Mouse (Mus musculus) fat pad, adult 2 months (tissue): Measurements from ENCODE around the gene Nell1.
"Not testable (repeated sequence)": the region's sequence is repeated elsewhere in the genome, so short reads cannot be mapped to it uniquely, and the experiment has no call there.

Experiments
- DNase-seq: peaks from one replicate; pipeline ENCODE4 v3.0.0-alpha.2; 2011; ENCODE audit warnings: low read depth, low spot score; ENCODE audit errors: extremely low read depth

Nell1 gene

DNA sequence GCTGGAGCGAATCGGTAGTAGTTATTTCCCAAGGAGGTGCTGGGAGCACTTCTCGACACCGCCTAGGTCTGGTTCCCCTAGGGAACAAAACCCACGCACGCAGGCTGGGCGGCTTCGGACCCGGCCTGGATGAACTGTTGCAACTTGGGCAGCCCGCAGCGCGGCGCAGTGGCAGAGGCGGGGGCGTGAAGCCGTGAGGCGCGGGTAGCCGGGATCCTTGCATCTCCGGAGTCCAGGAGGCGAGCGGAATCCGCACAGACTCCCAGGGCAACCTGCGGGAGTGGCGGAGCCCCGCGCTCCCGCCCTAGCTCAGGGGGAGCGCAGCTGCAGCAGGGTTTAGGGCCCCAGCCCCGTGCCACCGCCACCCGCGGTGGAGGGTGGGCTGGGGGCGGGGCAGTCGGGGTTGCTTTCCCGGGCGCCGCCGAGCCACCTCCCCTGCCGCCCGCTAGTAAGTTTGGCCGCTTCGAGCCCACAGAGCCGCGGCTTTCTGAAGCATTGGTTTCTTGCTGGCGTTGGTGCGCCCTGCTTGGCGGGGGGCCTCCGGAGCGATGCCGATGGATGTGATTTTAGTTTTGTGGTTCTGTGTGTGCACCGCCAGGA, at the start of gene Nell1:
TSS of gene Nell1 (plus strand) at position 24 of the 600 bp plus-strand sequence.
- no peak for DNase-seq

DNA sequence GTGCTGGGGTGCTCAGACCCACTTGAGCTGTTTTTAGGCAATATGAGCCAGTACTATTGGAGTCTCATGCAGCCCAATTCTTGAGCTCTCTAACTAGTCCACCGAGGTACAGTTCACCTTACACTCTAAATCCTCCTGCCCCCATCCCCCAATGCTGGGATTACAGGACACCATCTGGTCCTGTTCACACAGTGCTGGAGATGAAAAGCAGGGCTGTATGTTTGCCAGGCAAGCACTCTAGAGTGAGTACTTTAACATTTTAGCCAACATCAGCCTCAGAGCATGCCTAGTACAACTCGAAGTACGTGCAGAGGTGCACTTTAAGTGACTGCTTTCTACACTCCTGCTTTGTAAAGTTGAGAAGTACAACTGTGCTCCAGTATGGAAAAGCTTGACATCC, 46.1 kb upstream of the Nell1 start:
- DNase-seq = no peak

DNA sequence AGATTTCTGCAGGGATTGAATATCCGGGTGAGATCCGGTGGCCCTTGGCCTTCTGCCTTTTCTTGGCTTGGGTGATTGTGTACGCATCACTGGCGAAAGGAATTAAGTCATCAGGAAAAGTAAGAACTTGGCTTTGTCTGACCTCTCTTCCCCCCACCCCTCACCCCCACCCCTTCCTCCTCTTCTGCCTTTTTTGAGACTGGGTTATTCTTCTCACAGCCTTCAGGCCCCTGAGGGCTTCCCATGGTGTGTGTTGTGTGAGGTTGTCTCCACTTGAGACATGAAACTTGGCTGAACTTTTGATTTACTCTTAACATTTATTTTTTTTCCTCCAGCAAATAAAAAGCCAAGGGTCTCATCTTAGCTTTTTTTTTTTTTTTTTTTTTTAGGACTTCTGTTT, 44.7 kb upstream of the Nell1 start:
- DNase-seq = no peak

DNA sequence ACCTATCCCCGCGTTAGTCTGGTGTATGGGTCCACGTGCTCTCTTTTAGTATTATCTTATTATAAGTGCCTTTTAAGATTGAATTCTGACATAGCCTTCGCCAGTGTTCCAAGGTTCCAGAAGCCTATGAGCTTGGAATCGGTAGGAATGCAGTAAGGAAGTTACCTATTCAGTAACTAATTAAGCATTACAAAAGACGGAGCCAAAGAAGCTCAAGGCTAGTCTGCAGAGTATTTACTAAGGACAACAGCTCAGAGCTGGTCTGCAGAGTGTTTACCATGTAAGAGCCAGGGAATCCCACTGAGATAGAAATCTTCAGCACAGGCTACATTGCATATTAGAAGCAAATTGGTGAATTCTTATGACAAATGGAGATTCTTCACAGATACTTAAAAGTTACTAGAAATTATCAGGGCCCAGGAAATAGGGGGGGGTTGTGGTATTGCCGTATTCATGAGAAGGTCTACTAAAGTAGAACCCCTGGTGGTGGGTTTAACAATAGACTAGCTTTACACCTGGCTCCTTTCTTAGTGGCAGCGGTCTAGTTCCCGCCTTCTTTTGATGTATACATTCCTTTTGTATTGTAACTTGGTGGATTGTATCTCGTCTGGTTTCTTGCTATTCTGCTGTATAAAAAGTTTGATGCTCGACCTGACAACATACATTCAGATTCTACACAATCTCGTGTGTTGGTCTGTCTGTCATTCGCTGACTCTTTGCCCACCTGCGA, 41.1 kb upstream of the Nell1 start:
- DNase-seq = not testable (repeated sequence)

DNA sequence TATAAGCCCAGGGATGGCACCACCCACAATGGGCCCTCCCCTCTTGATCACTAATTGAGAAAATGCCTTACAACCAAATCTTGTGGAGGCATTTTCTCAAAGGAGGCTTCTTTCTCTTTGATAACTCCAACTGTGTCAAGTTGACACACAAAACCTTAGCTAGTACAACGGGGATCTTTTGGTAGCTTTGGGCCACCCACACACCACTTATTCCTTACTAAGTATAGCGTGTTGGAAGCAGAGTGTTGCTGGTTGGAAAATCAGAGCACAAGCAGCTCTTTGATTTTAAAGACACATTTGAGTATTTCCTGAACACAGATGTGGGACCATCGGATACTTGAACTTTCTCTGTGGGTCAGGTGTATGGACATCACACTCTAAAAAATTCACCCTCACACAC, 37.8 kb upstream of the Nell1 start:
- DNase-seq = no peak

DNA sequence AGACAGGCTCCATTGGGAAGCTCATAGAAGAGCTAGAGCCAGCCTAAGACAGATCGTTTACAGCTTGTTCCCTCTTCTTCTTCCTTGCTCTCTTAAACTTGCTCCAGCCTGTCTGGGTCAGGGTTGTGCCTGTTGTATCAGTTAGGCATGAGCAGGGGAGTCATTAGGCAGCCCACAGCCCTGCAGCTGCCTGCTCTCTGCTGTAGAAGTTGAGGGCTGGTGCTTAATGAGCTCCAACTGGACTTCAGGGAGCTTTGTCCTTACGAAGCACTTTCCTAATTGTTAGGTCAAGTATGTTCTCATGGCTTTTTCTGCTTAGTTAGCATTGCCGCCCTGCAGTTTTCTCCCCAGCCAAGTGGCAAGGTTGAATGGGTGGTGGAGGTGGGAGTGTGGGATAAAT, 32.6 kb upstream of the Nell1 start:
- DNase-seq = no peak

DNA sequence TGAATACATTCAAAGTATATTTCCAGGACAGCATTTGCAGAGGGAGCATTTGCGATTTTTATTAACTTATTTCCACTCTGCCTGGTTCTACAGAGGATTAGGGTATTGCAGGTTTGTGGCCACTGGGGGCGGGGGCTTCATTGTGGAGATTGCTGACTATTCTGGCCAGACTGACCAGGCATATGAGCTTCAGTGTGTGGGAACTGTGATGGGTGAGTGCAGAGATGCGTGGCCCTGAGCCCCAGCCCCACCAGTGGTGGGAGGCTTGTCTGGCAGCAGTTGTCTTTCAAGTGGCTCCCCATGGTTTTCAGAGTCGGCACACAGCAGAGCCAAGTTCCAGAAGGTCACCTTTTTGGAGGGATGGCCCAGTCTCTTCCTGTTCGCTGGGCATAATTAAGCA, 32.2 kb upstream of the Nell1 start:
- DNase-seq = no peak

DNA sequence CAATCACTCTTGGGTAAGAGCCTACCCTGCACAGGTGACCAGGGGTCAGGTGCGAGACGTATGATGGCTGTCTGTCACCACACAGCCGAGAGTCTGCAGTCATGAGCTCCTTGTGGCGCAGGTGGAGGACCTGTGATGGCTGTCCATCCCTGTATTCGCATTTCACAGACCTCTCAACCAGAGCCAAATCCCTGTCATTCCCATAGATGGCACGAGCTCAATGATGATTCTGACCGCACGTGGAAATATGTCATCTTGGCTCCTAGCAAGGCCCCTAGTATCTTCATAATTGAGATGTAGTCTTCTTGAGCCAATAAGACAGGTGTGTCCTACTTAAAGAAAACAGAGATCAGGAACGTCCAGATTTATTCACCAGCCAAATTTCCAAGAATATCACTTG, 28.0 kb upstream of the Nell1 start:
- no peak for DNase-seq

DNA sequence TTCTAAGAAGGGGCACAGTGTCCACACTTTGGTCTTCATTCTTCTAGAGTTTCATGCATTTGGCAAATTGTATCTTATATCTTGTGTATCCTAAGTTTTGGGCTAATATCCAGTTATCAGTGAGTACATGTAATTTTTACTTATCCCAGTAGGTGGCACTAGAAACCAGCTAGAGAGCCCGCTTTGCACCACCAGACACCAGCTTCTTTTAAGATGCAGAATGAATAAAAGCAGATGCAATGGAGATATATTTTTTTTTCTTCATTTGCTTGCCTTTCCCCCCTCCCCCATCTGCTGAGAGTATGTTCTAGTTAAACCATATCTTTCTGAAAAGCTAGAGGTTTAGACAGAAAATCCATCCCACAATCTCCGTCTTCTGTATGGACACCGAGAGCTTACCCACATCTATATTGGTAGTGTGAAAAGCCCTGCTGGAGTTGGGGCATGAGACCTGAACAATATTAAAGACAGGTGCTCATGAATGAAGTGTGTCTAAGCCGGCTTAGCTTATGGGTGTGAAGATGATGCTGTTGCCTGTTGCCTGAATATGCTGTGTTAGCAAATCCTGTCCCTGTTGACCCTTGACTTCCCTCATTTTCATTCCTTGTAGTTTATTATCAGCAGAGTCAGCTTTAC, 21.0 kb upstream of the Nell1 start:
- no peak for DNase-seq

DNA sequence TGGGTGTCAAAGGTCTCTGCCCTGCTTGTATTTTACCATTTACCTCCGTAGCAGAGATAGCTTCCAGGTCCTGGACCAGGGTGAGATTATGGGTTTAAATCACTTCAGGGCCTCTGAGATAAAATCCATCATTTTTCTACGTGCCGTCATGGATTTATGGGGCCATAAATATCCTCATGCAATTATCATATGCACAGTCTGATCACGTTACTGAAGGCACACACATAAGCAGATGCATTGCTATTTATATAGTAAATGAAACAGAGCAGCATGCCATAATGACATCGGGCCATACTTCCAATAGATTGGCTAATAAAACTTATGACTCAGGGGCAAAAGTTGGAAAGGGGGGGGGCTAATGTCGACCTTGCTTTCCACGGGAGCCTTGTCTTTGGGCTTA, 19.8 kb upstream of the Nell1 start:
- DNase-seq = no peak

DNA sequence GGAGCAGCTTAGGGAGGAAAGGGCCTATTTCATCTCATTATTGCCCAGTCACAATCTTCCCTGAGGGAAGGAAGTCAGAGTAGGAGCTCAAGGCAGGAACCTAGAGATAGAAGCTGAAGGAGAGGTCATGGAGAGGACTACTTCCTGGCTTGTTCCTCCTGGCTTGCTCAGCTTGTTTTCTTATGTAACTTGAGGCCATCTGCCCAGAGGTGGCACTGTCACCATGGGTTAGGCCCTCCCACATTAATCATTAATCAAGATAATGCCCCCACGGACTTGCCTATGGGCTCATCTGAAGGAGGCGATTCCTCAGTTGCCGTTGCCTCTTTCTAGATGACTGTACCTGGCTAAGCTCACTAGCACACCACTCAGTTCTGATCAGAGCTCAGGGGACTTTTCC, 17.5 kb upstream of the Nell1 start:
- DNase-seq = no peak

DNA sequence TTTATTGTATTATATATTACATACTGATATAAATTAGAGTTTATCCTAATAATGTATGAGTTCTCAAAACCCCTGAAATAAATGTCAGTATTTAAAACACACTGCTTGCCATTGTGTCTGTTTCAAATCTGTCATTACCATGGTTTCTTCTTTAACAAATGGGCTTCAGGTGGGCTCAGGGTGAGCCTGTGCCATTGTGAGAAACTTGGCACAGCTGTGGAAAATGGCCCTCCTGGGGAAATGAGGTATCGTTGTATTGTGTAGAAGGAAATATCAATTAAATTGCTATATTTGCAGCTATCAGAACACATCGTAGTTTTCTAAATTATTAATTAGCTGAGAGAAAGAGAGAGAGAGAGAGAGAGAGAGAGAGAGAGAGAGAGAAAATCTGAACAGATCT, 10.9 kb upstream of the Nell1 start:
- no peak for DNase-seq

DNA sequence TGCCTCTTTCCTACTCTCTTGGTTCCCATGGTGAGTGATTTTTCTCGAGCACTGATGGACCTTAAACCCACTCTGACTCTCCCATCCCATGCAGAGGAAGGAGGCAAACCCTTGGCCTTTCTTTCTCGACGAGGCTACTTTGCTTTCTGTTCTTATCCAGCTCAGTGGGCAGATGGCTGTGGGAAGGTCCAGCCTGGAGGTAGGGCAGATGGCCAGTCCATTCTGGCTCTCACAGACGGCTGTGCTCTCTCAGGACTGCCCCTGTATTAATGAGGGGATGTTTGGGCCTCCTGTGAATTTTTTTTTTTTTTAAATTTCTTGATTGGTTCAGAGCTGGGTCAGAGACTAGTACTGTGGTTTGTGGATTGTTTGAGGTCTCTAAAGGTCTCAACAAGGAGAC, 5.1 kb upstream of the Nell1 start:
- DNase-seq = no peak

DNA sequence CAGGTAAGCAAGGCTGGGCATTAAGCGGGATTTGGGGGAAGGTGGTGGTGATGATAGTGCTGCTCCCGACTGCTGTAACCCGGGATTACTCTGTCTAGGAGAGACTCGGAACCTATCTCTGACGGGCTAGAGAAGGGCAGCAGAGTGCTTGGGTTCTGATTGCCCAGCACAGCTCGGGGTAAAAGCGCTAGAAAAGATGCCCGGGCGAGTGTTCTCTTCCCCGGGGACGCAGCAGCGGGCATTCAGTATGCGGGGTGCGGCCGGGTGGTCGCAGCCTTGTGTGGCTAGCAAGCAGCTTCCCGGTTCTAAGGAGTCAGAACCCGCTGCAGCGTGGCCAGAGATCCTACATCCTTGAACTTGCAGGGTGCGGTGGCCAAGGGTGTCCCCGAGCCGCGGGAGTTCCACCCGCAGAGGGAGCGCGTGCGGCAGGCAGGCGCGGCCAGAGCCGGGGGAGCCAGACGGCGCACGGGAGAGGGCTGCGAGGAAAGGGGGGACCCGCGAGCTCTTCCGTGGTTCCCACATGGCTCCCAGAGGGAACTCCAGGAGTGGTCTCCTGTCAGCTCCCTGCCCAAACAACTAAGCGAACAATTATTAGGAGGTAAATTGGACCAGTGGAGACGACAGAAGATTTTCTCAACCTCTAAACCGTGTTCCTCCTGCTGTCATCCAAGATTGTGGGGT, 917 bp downstream of the Nell1 start:
- no peak for DNase-seq

DNA sequence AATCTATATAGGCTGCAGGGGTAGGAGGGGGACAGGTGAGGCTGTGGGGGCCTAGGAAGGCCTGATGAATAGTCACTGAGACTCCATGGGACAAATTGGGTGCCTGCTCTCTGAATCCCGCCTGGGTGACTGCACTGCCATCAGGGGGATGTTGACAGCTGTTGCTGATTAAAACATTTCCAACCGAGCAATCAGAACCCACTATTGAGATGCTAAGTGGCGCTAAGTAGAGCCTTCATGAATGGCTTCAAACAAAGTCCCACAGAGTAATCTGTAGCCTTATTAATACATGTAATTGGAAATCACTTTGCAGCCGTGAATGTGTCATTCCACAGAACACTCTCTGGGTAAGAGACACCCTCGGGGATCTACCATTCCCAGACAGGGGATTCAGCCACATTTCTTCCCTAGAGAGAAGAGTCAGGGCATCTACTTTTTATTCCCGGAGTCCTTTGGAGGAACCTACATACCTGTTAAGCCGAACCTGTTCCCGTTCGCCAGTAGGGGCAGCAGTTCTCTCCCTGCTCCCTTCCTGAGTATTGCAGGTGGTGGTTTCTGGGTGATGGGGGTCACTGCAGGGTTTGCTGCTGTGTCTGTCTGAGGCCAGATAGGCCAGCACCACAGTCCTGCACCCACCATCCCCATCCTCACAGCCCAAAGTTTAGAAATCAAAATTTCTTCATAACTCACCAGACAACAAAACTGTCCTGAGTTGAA, 7.0 kb downstream of the Nell1 start:
- no peak for DNase-seq

DNA sequence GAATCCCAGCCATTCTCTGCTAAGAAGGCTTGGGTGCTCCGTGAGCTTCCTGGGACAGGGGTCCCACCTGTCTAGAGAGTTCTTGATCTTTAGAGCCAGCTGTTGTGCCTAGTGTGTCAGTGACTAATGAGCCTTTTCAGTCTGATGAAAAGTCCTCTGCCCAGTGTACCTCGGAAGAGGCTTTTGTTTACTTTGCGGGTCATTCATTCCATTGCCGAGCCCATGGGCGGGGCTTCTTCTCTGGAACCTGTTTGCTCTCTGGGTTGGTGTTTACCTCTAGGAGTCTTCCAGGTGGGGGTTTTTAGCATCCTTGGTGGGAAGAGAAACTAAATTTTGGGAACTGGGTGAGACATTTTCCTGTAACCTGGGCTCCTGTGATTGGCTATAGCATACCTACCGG, 10.0 kb downstream of the Nell1 start:
- no peak for DNase-seq

DNA sequence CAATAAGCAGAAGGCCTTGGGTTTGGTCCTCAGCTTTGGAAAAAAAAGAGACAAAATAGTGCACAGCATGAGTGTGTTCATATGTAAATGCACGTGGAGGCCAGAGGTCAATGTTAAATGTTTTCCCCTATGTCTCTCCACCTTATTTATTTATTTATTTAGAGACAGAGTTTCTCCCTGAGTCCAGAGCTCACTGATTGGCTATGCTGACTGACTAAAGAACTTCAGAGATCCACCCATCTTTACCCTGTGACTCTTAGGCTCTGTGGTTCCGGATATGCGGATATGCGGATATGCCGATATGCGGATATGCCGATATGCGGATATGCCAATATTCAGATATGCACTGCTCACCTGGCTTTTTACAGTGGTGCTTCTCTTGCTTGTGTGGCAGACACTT, 11.3 kb downstream of the Nell1 start:
- no peak for DNase-seq

DNA sequence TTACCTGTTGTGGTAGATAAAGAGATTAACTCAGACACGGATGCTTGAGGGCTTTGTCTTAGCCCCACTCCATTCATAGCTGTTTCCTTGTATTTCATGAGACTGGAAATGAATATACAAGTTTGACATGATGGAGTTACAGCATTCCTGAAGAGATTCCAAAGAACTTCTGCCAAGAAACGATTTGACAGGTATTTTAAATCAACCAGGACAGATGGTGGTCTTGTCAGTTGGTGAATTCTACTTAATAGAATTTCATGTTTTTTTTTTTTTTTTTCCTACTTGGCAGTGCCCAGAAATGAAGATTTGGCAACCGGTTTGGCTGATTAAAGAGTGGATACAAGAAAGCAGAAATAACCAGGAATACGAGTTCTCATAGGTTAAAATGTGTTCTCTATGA, 24.7 kb downstream of the Nell1 start:
- no peak for DNase-seq

DNA sequence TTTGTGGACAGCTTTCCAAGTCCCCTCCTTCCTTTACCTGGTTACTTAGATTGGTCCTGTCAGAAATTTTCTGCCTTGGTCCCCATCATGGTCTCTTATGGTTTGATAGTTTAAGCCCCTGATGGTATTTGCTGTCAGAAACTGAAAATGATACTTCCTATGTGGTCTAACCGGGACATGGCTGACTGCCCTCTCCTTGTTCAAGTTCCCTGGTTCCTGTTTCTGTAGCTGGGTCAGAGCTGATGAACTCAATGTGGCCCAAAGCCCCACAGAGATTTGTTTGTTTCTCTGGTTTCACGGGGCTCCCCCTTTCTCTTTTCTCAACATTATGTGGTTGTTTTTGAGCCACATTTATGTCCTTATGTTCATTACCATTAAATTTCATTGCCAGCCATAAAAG, 30.6 kb downstream of the Nell1 start:
- DNase-seq = no peak

DNA sequence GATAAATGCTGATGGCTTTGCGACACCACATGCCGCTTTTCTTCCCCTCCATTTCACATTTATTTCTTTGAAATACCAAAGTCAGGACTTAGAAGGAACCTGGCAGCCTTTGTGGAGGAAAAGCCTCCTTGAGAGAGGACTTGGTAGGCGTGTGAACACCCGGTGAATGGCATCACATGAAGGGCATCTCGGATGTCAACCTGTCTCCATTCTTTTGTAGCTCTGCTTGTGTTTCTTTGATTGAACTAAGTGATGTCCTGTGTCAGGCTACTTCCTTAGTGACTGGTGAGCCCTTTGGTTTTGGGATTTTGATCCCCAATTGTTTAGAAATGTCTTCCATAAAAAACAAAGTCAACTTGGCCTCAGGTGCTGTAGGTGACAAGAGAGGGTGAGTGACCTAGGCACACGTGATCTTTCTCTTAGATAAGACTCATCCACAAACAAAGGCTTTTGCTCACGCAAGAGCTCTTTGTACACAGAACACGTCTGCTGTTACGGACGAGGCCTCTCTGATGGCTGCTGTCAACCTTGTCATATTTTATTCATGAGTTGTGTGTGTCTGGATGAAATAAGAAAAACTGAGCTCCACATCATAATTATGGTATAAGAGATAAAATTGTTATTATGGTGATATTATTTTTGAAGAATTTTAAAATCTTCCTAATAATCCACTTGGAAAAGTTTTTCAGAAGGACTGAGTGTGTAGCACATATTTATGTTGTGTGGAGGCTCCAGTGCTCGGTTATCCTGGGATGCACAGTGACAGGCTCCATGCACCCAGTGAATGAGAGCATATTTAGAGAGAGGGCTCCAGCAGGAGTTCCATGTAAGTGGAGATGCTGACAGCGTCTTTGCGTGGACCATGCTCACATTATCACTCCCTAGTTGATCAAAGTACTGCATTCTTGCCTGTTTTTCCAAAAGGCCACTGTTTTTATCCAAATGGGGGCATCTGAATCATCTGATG, 60.8 kb downstream of the Nell1 start:
- DNase-seq = no peak
